Mouse (Mus musculus) liver, embryonic 16.5 days (tissue): ENCODE data around the gene Rnf17. TPM values are rescaled to one million over a fixed set of nuclear protein-coding genes. Genes with fewer than 3 reads are reported as not detected.

Experiments used
- ATAC-seq: fragments of 200-750 bp; cut with Nextera tagmentation; 2 replicates; pipeline ENCODE4 v1.8.0; 2017; ENCODE audit warnings: low read depth, mild to moderate bottlenecking, moderate number of reproducible peaks, moderate library complexity
- H3K27ac ChIP-seq: fragments of 300-500 bp; sonication (generic); 2 replicates; pipeline ENCODE4 v1.5.1; 2014; ENCODE audit warnings: mild to moderate bottlenecking, low read length
- H3K27me3 ChIP-seq: fragments of 300-500 bp; sonication (generic); 2 replicates; pipeline ENCODE4 v1.6.1; 2014; ENCODE audit warnings: low read depth, low read length, mixed read lengths; ENCODE audit not compliant: control insufficient read depth, insufficient read depth
- H3K36me3 ChIP-seq: fragments of 300-500 bp; sonication (generic); 2 replicates; pipeline ENCODE4 v1.6.1; 2014; ENCODE audit warnings: mild to moderate bottlenecking; ENCODE audit not compliant: control insufficient read depth, insufficient read depth
- H3K4me1 ChIP-seq: fragments of 300-500 bp; sonication (generic); 2 replicates; pipeline ENCODE4 v1.6.1; 2014; ENCODE audit warnings: low read depth, low read length, mixed read lengths; ENCODE audit not compliant: control insufficient read depth
- H3K4me2 ChIP-seq: fragments of 300-500 bp; sonication (generic); 2 replicates; pipeline ENCODE4 v1.6.1; 2014; ENCODE audit warnings: low read depth, low read length, mixed read lengths
- H3K4me3 ChIP-seq: fragments of 300-500 bp; sonication (generic); 2 replicates; pipeline ENCODE4 v1.5.1; 2014; ENCODE audit warnings: low read depth, mild to moderate bottlenecking, low read length
- H3K9ac ChIP-seq: fragments of 300-500 bp; sonication (generic); 2 replicates; pipeline ENCODE4 v1.6.1; 2014; ENCODE audit warnings: low read depth, low read length
- H3K9me3 ChIP-seq: fragments of 300-500 bp; sonication (generic); replicated peaks from 2 replicates; pipeline ENCODE4 v1.6.1; 2016; ENCODE audit warnings: low read length; ENCODE audit not compliant: control insufficient read depth
- WGBS: fragments of 180-500 bp; shearing (Covaris S2); extraction: QIAGEN DNeasy Blood & Tissue Kit; methylation state at CpG from one replicate; pipeline ENCODE4 v1.1.7; 2014; ENCODE audit not compliant: insufficient replicate concordance; 5-methylcytosine and 5-hydroxymethylcytosine counted together
- polyA plus RNA-seq: library from polyadenylated mRNA; unstranded; fragments of >200 nt; fragmentation: Nextera tagmentation; extraction: Ambion mirVana; gene quantifications from 2 replicates; pipeline ENCODE4 v1.2.1, GENCODE M21; 2015

The Rnf17 gene
- polyA plus RNA-seq, 1 experiment from 2014 or later = 0.57 TPM

- Histone ChIP-seq H3K9me3 (no peaks in the 10 kb centered on the region), H3K4me2 (no peak overlapping the region), H3K4me3 (no peak overlapping the region), H3K27me3 (no peaks in the 10 kb centered on the region), H3K36me3 (no peaks in the 10 kb centered on the region), H3K27ac (no peak overlapping the region), H3K9ac (no peak overlapping the region), H3K4me1 (no peaks in the 10 kb centered on the region)
- WGBS = 25% methylated on average over 2 of the region's 2 CpGs
- ATAC-seq = no peak
Measured at GRCm38 (mm10) chr14:56462090-56462489, 59.7 kb downstream of the Rnf17 start.

- ATAC-seq = no peak
- H3K4me2 ChIP-seq = no peak overlapping the region
Measured at GRCm38 (mm10) chr14:56462729-56463128, 60.3 kb downstream of the Rnf17 start.

DNA sequence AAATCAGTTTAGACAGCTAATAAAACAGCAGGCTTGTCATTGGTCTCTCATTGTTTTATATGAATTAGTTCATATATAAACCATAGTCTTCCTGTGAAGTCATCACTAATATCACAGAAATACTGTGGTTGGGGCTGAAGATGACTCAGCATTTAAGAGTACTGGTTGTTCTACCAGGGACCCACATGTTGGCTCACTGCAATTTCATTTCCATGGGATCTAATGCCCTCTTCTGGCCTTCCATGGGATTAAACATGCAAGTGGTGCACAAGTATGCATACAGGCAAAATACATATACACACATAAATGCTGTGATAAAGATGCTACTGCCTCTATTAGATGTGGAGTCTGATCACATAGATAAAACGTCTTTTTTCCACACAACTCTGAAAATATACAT lies 65.8 kb downstream of the Rnf17 start:
- Histone ChIP-seq H3K4me3 (no peak overlapping the region), H3K27ac (no peak overlapping the region), H3K27me3 (no peaks in the 10 kb centered on the region), H3K9ac (no peak overlapping the region), H3K4me2 (no peak overlapping the region), H3K4me1 (no peaks in the 10 kb centered on the region), H3K9me3 (no peaks in the 10 kb centered on the region), H3K36me3 (no peaks in the 10 kb centered on the region)
- WGBS = 27% methylated on average over 1 of the region's 1 CpGs
- no peak for ATAC-seq

More at GRCm38 (mm10) chr14:56462729-56463128, 60.3 kb downstream of the Rnf17 start:
- Histone ChIP-seq H3K9me3 (no peaks in the 10 kb centered on the region), H3K27me3 (no peaks in the 10 kb centered on the region), H3K4me3 (no peak overlapping the region), H3K36me3 (no peaks in the 10 kb centered on the region), H3K4me1 (no peaks in the 10 kb centered on the region), H3K27ac (no peak overlapping the region), H3K9ac (no peak overlapping the region)
- WGBS = 25% methylated on average over 1 of the region's 1 CpGs

- ATAC-seq = no peak
- no peaks in the 10 kb centered on the region for H3K4me1 ChIP-seq
Measured at GRCm38 (mm10) chr14:56489806-56490205, 87.4 kb downstream of the Rnf17 start.

DNA sequence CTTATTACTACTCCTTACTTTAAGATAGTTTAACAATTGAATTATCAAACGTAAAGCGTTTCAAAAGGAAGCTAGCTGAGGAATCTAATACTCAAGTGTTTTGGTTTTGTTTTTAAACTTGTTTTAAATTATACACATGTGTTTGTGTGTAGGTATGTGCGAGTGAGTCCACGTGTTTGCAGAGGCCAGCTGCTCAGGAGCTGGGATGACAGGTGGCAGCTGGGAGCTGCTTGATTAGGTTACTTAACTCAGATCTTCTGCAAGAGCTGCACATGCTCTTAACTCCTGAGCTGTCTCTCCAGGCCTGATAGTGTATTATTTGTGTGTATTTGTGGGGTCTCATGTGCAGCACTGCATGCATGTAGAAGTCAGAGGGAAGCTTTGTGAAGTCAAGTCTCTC lies 100.0 kb downstream of the Rnf17 start:
- Histone ChIP-seq H3K27me3 (no peaks in the 10 kb centered on the region), H3K9me3 (no peaks in the 10 kb centered on the region), H3K27ac (no peak overlapping the region), H3K9ac (no peak overlapping the region), H3K4me3 (no peak overlapping the region), H3K4me1 (no peaks in the 10 kb centered on the region), H3K36me3 (no peaks in the 10 kb centered on the region), H3K4me2 (no peak overlapping the region)
- no peak for ATAC-seq
- WGBS = 56% methylated on average over 4 of the region's 4 CpGs

More at GRCm38 (mm10) chr14:56489806-56490205, 87.4 kb downstream of the Rnf17 start:
- H3K27ac ChIP-seq = no peak overlapping the region
- H3K36me3 ChIP-seq = no peaks in the 10 kb centered on the region
- H3K9ac ChIP-seq = no peak overlapping the region
- no peaks in the 10 kb centered on the region for H3K27me3 ChIP-seq
- no peaks in the 10 kb centered on the region for H3K9me3 ChIP-seq
- no peak overlapping the region for H3K4me3 ChIP-seq
- no peak overlapping the region for H3K4me2 ChIP-seq

GRCm38 (mm10) chr14:56506743-56507142 lies 104.4 kb downstream of the Rnf17 start:
- Histone ChIP-seq H3K27ac (no peak overlapping the region), H3K27me3 (no peaks in the 10 kb centered on the region), H3K9me3 (no peaks in the 10 kb centered on the region), H3K4me3 (no peak overlapping the region), H3K4me1 (no peaks in the 10 kb centered on the region), H3K9ac (no peak overlapping the region), H3K4me2 (no peak overlapping the region), H3K36me3 (no peaks in the 10 kb centered on the region)
- 32% methylated on average over 3 of the region's 3 CpGs for WGBS
- ATAC-seq = no peak

DNA sequence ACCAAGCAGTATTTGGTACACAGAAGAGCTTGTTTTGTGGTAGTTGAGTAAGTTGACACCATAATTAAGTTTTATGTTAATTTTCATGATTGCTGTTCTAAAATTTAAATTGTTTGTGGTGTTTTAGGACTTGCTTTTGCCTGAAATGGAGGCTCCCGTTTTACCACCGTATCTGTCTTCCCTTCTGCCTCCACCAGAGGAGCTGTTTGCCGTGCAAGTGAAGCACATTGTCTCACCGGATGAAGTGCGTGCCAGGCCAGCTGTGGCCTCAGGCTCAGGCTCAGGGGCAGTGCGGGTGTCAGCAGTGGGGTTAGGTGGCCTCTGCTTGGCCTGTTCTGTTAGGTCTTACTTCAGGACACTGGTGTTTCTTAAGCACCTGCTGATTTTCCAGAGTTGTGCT lies 109.7 kb downstream of the Rnf17 start:
- ATAC-seq = no peak

DNA sequence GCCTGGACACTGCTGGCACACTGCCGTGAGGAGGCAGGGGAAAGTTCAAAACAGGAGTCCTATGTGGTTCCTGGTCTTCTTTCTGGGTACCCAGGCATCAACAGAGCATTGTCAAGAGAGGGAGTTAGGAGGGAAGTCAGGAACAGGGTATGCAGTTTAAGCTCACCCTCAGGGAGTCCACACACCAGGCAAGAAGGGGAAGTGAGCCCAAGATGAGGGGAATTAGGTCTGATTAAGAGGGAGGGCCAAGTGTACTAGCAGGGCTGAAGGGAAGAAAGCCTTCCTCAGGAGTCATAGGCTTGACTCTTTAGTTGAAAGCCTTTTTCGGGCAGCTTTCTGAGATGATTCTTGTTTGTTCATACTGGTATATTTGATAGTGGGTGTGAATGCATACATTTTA lies 112.4 kb downstream of the Rnf17 start:
- ATAC-seq = no peak
- 61% methylated on average over 2 of the region's 2 CpGs for WGBS
- no peaks in the 10 kb centered on the region for H3K4me1 ChIP-seq

More for the DNA sequence above, 109.7 kb downstream of the Rnf17 start:
- Histone ChIP-seq H3K4me3 (no peak overlapping the region), H3K9ac (no peak overlapping the region), H3K4me1 (no peaks in the 10 kb centered on the region), H3K36me3 (no peaks in the 10 kb centered on the region), H3K9me3 (no peaks in the 10 kb centered on the region), H3K27ac (no peak overlapping the region), H3K27me3 (no peaks in the 10 kb centered on the region), H3K4me2 (no peak overlapping the region)
- 31% methylated on average over 6 of the region's 6 CpGs for WGBS

GRCm38 (mm10) chr14:56530788-56531187 lies 128.4 kb downstream of the Rnf17 start:
- WGBS = 63% methylated on average over 2 of the region's 2 CpGs
- Histone ChIP-seq H3K9me3 (no peaks in the 10 kb centered on the region), H3K4me3 (no peak overlapping the region), H3K27ac (no peak overlapping the region), H3K4me2 (no peak overlapping the region), H3K36me3 (peaks cover 7% of the 10 kb centered on the region; the same call in 1 of the 2 replicates), H3K27me3 (no peaks in the 10 kb centered on the region), H3K4me1 (no peaks in the 10 kb centered on the region), H3K9ac (no peak overlapping the region)
- no peak for ATAC-seq

More for the DNA sequence above, 112.4 kb downstream of the Rnf17 start:
- H3K27ac ChIP-seq = no peak overlapping the region
- no peak overlapping the region for H3K4me3 ChIP-seq
- H3K36me3 ChIP-seq = no peaks in the 10 kb centered on the region
- no peak overlapping the region for H3K4me2 ChIP-seq
- no peaks in the 10 kb centered on the region for H3K9me3 ChIP-seq
- H3K9ac ChIP-seq = no peak overlapping the region
- no peaks in the 10 kb centered on the region for H3K27me3 ChIP-seq
